Mouse (Mus musculus): ENCODE data around the gene Fat4.

The Fat4 gene

DNA sequence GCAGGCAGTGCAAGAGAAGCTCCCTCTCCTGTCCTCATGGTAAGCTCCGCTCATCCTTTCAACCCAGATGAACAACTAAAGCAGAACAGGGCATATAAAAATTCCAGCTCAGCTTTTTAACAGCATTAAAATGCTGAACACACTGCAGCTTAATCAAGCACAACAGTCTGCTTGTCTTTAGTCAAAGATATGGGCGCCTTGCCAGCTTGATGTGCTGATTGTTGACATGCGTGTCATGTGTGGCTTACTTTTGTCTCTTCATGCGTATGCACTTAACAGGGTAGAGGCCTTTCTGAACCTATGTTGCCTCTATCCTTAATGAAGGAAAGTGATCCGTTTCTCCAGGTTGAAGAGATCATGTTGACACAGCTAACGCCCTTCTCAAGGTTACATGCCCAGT, 75.6 kb downstream of the Fat4 start:
- DNase-seq (ENCODE audit: low spot score): no peak

GRCm38 (mm10) chr3:38967480-38967879, 80.7 kb downstream of the Fat4 start:
- DNase-seq (ENCODE audit: low spot score): no peak

DNA sequence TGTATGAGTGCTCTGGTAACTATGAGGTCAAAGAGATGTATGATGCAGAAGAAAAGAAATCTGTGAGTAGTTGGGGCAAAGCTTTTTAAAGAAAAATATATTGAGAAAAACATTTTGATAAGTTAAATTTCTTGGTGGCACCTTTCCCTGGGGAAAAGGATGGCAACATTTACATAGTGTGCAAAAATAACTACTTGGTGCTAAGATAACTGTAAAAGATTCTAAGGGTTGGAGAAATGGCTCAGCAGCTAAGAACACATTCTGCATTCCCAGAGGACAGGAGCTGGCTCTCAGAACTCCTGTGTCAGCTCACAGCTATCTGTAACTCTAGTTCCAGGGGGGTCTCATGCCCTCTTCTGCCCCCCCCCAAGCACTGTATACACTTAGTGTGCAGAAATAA, 99.6 kb downstream of the Fat4 start:
- DNase-seq (ENCODE audit: low spot score): no peak

DNA sequence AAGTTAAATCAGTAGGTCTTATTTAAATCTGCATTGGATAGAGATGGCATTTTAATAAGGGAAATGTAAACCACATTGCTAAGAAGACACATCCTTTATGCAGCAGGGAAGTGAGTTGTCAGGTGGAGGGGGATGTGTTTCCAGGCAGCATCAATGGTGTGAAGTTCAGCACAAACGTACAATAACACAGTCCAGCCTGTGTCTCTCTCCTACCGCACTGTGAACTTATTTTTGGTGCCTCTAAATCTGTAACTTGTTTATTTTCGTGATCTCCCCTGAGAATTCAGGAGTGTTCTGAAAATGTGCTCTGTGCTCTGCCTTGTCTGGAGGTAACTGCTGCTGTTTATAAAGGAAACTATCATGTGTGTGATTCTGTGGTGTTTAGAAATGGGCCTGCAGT, 102.4 kb downstream of the Fat4 start:
- no peak for DNase-seq (ENCODE audit: low spot score)

GRCm38 (mm10) chr3:39000011-39000410, 113.3 kb downstream of the Fat4 start:
- no peak for DNase-seq (ENCODE audit: low spot score)

DNA sequence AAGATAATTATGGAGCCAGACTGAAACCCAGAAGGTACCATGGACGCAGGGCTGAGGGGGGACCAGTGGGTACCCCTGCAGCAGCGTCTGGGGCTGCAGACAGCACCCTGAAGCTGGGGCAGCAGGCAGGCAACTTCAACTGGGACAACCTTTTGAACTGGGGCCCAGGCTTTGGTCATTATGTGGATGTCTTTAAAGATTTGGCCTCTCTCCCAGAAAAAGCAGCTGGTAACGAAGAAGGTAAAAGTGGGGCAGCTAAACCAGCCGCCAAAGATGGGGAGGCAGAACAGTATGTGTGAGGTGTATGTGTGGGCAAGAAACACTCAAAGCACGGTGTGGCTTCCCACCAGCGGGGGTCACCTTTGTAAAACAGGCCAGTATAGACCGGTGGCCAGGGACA, 123.8 kb downstream of the Fat4 start:
- no peak for DNase-seq (ENCODE audit: low spot score)

- DNase-seq (ENCODE audit: low spot score): no peak
Observed at GRCm38 (mm10) chr3:39017633-39018032, 130.9 kb downstream of the Fat4 start.

DNA sequence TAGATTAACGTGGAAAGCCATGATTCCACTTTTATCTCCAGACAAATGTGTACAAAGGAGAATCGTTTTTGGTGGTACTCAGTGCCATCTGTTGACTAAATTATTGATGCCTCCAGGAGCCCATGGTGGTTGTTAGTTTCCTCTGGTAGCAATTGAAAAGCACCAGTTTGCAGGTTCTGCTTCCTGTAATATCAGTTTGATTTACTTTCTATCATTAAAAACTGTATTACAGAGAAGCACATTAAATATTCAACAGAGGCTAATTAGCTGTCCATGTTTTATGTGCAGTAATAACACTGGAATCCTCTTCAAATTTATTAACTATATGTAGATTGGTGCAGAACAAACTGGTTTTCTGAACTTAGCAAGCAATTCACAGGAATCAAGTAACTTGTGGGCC, 149.4 kb downstream of the Fat4 start:
- DNase-seq (ENCODE audit: low spot score): no peak

GRCm38 (mm10) chr3:39046425-39046824, 159.7 kb downstream of the Fat4 start:
- no peak for DNase-seq (ENCODE audit: low spot score)

DNA sequence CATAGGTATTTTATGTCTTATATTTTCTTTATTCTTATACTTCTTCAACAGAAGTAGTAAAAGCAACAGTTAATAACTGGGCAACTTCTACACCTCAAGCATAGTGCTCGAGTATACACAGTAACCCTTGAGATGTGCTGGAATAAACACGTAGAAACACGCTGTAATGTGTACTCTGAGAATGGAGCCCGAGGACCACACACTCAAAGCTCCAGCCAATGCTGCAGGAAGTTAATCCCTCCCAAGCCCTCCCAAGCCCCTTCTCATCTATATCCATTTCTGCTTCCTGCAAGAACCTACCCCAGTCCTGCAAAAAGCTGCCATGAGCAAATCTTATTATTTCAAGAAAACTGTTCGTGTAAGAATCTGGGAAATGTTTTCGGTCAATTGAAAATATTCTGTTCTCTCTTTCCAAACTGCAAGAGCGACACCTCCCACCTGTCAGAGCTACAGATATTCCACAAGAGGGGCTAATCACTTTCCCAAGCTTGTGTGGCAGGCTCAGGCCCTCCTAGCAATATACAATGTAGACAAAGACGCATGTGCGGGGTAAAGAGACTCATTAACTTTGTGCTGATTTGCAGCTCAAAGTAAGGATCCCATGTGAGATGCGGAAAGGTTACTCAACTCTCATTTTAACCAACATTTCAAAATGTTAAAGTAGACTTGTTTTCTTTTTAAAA, 161.0 kb downstream of the Fat4 start:
- no peak for DNase-seq (ENCODE audit: low spot score)

DNA sequence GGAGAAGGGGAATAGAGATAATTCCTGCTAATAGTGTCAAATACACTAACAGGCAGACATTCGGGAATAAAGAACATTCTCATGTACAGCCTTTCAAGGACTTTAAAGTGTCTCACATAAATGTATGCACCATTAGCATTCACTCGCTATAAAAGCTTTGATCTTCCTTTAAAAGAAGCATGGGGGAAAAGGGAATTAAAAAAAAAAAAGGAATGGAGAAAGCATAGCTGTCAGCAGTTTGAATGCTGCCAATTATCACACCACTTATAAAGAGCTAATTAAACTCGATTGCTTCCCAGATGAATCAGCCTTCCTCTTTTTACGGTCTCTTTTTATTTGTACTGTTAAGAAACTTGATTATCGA, 161.5 kb downstream of the Fat4 start:
- no peak for DNase-seq (ENCODE audit: low spot score)

- no peak for DNase-seq (ENCODE audit: low spot score)
Observed at GRCm38 (mm10) chr3:39050130-39050529, 163.4 kb downstream of the Fat4 start.

DNA sequence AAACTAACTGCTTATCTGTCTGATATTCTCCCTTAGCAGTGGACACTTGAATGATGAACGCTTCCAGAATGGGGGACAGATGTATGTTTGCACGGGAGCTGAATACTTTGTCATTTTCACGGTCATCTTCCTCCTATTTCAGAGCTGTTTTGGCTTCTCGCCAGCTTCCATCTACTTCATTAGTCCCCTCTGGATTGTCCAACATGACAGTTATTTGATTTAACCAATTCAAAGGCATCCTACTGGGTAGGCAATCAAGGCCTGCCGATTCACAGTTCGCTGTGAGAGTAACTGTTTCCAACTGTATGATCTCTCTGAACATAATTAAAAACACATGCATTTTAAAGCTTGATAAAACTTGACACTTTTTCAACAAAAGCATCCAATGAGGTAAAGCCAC, 166.3 kb downstream of the Fat4 start:
- DNase-seq (ENCODE audit: low spot score): no peak
